Mouse (Mus musculus): ENCODE results near the gene Ddn.

Ddn gene

DNA sequence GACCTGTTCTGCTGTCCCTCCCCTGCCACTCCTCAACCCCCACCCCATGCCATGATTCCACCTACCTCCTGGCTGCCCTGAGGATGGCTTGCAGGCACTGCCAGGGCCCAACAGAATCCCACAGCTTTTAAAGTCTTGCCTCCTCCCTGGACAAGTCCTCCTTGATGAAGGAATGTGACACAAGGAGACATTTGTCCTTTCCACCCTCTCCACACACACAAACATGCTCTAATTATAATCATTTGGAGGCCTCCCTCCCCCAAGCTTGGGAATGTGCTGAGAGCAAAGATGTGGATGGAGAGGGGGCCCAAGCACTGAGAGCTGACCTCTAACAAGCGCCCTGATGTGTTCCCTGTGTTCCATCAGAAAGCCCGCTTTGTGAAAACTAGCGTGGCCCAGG, at the start of gene Ddn:
Gene Ddn (minus strand): TSS at position 101 of the 400 bp plus-strand sequence.
- in situ Hi-C loops (cut with MboI; ENCODE audit: unreplicated experiment in 2 of 2), result loop anchor here in 1 of 2 experiments (10.0 kb wide), 2 partner anchors 235 to 295 kb away; partner anchors contain the start of genes 4930415O20Rik and Ccnt1

DNA sequence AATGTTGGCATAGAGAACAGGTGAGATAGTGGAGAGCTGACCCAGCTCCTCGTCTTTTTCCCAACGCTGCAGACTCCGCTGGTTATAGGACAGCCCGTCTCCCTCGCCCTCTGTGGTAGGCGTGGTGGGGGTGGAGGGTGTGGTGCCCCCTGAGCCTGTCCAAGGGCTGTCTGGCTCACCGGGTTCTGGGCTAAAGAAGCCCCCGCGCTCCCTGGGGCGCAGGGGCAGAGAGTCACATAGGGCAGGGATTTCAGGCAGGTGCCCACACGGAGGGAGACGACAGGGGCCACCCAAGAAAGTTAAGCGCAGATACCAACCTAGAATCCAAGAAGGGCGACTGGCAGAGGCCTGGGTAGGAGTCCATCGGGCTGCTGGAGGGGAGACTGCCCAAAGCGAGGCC, 44.9 kb upstream of the Ddn start:
- in situ Hi-C loops (cut with MboI; ENCODE audit: unreplicated experiment in 2 of 2), result no loop called here

DNA sequence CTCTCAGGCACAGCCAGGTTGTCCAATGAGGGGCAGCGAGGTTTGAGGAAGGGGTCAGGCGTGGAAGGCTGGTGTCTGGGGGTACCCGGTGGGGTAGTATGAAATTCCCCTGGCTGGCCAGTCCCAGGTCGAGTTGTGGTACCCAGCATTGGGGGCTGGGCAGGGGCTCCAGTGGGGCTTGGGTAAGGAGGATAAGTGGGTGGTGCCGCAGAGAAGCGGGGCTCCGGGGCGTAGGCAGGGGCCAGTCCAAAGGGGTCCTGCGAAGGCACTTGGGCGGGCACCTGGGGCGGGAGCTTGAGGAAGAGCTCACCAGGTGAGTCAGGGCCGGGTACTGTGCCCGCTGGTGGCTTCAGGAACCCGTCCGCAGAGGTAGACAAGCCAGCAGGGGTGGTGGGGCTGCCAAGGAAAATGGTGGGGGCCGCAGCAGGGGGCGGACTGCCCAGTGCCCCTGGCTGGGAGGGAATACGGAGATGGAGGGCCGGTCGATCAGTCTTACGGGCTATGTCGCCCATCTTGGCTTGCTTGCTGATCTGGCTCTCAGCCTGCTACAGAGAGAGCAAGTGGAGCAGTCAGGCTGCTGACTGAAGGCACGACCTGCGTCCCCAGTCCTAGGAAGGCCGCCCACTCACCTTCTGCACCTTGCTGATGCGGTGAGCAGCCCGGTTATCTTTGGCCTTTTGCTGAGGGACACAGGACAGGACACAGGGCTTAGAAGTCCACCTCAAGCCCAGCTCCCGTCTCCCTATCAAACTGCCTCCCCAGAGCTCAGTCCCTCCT, 44.1 kb upstream of the Ddn start:
- in situ Hi-C loops (cut with MboI; ENCODE audit: unreplicated experiment in 2 of 2), result no loop called here

DNA sequence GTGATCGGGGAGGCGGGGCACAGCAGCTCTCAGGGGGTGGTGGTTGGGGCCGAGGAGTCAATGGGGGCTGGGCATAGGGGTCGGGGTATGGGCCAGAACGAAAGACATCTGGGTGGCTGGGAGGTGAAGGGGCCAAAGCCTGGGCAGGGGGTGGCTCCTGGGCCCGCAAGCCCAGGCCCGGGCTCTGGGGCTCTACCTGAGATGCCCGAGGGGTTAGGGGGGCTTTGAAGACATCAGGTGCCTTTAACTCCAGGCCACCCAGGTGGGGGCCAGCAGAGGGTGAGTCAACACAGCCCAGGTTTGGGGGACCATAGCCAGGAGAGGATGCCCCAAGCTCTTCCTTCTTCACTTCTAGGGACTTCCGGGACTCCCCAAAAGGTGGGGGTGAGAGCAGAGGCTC, 43.4 kb upstream of the Ddn start:
- in situ Hi-C loops (cut with MboI; ENCODE audit: unreplicated experiment in 2 of 2), result no loop called here

DNA sequence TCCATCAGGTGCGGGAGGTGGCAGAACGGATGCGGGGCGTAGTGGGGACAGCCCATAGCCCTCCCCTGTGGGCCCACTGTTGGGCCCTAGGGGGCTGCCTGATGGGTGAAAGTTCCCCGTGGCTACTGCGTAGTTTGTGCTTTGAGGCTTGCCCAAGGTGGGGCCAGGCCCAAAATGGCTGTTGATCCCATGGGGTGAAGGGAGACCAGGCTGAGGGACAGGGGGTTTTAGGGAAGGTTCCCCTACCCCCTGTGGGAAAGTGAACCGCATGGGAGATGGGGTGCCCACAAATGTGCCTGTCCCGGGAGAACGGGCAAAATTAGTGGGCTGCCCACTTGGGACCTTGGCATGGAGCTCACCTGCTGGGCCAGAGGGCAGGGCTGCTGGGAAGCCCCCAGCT, 42.8 kb upstream of the Ddn start:
- in situ Hi-C loops (cut with MboI; ENCODE audit: unreplicated experiment in 2 of 2), result no loop called here

DNA sequence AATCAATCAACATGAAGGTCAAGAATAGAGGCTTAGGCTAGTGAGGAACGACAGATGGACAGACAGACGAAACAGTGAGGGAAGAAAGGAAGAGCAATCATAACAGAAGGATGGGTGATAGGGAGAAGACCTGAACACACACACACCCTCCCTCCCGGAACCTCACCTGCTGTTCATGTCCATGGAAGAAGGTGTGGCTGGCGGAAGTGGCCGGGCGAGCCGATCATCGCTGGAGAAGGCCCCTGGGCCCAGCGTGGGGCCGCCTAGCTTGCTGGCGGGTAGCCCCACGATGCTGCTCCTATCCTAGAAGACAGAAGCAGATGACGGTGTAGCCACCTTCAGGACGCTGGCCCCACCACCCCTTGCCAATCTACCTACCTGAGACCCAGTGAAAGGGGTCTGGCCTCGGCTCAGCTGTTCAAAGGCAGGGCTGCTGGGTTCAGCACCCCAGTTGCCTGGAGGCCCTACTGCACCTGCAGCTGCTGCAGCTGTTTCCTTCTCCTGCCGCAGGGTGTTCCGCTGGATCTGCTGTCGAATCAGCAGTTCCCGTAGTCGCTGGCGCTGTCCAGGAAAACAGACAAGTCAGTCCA, 42.0 kb upstream of the Ddn start:
- in situ Hi-C loops (cut with MboI; ENCODE audit: unreplicated experiment in 2 of 2), result no loop called here

DNA sequence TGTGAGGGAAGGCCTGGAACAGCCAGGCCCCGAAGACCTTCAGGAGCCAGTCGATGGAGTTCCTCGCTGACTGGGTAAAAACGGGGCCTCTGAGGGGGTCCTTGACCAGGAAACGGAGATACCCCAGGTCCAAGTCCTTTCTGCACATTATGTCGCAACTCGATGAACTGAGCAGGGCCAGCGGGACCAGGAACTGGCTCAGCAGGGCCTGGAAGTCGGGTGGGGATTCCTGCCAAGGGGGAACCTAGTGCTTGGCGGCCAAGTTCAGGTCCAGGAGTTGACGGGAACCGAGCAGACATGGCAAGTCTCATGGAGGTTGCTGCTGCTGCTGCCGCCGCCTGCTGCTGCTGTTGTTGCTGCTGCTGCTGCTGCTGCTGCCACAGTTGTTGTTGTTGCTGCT, 41.4 kb upstream of the Ddn start:
- in situ Hi-C loops (cut with MboI; ENCODE audit: unreplicated experiment in 2 of 2), result no loop called here

DNA sequence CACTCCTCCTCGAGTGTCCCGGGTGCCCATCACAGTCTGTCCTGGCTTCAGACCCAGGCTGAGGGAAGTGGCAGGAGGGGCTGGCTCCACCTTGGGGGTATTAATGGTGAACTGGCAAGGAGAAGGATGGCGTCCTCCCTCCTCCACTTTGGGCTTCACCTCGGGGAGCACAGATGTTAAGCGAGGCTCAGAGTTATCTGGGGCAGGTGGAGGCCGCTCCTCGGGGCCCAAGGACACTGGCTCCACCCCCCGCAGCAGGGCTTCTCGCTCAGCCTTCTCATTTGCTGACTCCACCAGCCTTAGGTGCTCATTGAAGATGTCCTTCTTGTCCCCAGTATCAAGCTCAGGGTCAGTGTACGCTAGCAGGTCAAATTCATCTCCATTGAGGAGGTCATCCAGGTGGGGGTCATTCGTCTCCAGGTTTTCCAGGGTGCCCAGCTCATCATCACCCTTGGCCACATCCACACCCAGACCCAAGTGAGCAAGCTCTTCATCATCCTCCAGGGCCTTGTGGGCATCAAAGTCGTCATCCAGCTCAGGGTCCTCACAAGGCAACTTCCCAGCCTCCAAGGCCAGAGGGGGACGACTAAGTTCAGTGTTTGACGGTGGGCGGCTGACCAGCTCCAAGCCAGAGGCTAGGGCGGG, 40.8 kb upstream of the Ddn start:
- in situ Hi-C loops (cut with MboI; ENCODE audit: unreplicated experiment in 2 of 2), result no loop called here

DNA sequence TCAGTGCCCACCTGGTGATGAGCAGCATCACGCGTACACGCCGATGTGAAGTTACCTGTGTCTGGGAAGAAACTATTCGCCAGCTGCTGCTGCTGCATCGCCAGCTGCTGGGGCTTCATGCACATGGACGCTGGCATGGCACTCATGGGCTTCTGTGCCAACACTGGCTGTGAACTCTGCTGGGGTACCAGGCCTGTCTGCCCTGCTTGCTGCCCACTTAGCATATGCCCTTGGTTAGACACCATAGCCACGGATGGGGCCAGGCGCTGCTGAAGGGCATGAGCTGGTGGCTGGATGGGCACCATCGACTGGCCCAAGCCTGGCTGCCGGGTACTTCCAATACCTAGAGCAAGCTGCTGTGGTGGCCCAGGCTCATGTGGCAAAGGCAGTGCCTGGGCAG, 39.9 kb upstream of the Ddn start:
- in situ Hi-C loops (cut with MboI; ENCODE audit: unreplicated experiment in 2 of 2), result no loop called here

DNA sequence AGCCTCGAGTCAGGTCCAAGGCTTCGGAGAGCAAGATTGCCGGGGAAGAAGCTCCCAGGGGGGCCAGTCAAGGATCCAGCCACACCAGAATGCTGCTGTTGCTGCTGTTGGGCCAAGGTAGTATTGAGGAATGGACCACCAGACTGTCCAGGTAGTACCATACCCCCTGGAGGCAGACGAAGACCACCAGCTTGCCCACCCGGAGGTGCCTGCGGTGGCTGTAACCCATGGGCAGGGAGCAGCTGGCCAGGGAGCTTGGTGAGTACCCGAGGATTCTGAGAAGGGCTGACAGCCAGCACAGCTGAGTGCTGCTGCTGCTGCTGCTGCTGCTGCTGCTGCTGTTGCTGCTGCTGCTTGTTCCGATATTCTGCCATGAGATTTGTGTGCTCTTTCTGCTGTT, 36.9 kb upstream of the Ddn start:
- in situ Hi-C loops (cut with MboI; ENCODE audit: unreplicated experiment in 2 of 2), result no loop called here

DNA sequence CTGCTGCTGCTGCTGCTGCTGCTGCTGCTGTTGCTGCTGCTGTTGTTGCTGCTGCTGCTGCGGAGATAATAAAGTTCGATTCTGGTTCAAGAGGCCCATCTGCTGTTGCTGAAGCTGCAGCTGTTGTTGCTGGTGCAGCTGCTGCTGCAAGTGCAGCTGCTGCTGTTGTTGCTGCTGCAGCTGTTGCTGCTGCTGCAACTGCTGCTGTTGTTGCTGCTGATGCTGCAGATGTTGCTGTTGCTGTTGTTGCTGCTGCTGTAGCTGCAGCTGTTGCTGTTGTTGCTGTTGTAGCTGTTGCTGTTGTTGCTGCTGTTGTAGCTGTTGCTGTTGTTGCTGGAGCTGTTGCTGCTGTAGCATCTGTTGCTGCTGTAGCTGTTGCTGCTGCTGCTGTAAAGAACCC, 35.9 kb upstream of the Ddn start:
- in situ Hi-C loops (cut with MboI; ENCODE audit: unreplicated experiment in 2 of 2), result no loop called here

DNA sequence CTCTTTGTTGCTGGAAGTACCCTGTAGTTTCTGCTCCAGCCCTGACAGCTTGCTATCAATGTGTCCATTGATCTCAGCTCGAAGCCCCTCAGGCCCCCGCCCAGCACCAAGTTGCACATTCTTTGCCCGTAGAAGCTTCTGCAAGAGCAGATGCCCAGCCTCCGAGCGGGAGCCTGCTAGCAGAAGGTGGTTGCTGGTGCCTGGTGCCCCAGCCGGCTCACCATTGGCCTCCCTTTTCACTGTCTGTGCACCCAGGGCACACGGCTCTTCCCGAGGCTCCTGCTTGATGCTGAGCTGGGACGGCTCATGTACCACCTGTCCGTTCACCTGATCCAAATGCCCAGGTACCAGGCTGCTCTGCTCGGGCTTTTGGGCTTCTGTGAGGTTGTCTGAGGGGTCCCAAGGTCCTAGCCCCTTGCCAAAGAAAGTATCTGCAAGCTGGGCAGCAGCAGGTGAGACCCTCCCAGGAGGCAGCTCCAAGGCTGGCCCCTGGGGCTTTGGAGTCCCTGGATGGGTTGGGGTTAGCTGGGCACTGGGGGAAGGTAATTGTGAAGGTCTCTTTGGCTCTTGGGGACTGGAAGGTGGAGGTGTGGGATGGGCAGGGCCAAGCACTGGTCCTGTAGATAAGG, 34.4 kb upstream of the Ddn start:
- in situ Hi-C loops (cut with MboI; ENCODE audit: unreplicated experiment in 2 of 2), result no loop called here

DNA sequence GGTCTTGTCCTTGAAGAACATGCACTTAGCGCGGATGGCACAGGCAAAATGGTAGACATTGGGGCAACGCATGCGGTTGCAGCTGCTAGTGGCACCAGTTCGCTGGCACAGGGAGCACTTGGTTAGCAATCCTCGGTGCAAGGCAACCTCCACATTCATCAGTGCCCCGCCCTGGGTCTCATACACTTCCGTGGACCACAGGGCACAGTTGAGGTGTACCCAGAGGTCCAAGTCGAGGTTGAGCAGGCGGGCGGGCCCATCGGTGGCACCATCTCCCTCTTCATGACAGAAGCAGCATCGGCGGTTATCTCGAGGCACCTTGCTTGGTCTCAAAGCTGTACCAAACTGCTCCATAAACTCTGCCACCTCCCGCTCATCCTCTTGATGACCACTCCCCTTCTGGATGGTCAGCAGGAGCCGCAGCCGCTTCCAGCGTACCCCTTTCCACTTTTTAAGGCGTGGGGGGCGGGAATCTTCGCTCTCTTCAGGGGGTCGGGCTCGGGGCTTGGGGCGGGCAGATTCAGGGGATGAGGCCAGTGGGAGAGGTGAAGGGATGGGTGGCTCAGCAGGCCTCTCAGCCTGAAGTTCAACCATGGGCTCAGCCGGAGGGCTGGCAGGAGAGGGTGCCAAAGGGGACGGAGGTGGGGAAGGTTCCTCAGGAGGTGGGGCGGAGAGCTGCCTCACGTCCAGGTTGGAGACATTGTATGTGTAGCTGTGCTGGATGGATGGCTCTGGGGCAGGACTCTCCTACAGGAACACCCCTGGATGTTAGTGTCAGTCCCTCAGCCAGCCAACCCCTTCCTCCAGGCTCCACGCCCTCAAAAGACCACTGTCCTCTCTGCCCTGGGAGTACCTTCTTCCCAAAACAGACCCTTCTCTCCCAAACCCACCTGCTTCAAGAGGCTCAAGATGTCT, 30.6 kb upstream of the Ddn start:
- in situ Hi-C loops (cut with MboI; ENCODE audit: unreplicated experiment in 2 of 2), result no loop called here

DNA sequence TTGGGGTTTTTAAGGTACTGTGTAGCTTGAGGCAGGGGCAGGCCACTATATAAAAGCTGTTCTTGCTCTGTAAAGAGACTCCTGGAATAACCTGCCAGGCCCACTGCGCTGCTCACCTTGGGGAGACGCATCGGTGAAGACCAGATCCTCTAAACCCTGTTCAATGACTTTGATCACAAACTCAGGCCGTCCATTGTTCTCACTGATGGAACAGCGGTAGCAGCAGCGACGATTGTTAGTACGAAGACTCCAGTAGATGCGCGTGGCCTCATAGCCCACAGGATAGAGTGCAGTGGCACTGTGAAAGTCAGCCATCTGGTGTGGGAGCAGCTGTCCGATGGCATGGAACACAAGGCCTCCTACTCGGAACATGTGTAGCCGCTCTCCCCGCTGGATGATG, 29.9 kb upstream of the Ddn start:
- in situ Hi-C loops (cut with MboI; ENCODE audit: unreplicated experiment in 2 of 2), result no loop called here

DNA sequence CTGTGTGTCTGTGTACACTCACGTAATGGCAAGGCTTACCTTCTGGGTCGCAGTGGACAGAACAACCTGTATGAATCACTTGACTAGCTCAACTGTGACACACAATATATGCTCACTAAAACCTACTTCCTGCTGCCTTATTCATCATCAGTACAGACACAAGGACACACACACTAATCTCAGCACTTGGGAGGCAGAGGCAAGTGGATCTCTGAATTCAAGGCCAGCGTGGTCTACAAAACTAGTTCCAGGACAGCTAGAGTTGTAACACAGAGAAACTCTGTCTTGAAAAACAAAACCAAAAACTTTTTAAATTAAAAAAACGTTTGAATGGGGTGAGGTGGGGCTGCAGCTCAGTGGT, 28.4 kb upstream of the Ddn start:
- in situ Hi-C loops (cut with MboI; ENCODE audit: unreplicated experiment in 2 of 2), result no loop called here

DNA sequence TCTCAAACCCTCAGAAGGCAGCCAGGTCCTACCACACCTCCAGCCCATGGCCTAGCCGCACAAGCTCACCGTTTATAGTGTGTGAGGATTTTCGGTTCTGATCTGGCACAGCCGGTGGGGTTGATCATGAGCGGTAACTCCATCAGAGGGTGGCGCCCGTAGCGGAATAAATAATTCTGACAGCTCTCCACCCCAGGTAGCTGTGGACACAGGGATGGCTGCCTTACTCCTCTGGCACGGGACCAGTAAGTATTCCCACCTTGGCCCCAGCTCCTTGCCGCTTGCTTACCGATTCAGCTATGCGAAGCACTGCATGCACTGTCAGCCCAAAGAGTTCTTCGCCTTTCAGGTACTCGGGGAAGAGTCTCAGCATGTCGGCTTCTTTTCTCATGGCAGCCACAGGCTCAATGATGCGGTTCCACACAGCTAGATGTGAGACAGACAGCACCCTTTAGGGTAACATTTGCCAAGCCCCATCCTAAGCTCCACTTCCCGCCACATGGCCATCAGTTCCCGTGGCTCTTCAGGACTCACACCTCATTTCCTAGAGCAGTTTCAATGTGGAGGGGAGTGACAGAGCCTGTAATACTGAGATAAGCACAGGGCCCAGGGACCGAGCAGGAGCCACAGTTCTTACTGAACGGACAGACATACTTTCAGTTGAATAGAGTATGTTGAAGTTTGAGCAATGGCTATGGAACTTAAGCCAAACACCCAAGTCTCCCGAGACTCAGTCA, 27.9 kb upstream of the Ddn start:
- in situ Hi-C loops (cut with MboI; ENCODE audit: unreplicated experiment in 2 of 2), result no loop called here

DNA sequence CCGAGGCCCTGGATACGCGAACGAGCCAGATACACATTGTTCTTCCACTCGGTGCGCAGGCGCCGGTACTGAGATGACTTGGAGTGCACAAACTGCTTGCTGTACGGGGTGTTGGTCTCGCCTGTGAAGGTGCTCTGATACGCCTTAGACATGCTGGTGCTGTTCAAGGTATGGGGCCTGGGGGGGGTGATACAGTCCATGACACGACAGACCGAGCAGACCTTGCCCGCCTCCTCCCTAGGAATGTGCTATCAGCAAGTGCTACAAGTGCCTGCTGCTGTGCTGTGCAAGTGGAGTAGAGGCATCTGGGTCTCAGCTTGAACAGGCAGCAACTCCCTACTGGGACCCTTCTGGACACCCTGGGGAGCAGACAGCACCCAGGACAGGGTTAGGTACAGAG, 26.0 kb upstream of the Ddn start:
- in situ Hi-C loops (cut with MboI; ENCODE audit: unreplicated experiment in 2 of 2), result no loop called here

DNA sequence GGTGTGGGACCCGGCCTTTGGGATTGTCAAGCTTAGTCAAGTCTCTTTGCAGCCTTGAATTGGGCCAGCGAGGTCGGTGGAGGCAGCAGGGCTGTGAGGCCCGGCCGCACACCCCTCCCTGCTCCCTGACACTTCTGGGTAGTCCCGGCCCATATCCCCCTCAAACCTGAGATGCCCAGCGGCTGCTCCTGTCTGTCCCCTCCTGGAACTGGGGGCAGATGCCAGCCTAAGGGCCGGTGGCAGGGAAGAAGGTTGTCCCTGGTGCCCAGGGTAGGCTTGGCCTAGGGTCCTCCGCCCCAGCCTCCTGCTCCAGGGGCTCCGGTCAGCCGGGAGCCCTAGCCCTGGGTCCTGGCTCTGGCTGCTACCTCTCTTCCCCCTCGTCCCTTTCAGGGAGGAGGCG, 24.8 kb upstream of the Ddn start:
- in situ Hi-C loops (cut with MboI; ENCODE audit: unreplicated experiment in 2 of 2), result no loop called here

DNA sequence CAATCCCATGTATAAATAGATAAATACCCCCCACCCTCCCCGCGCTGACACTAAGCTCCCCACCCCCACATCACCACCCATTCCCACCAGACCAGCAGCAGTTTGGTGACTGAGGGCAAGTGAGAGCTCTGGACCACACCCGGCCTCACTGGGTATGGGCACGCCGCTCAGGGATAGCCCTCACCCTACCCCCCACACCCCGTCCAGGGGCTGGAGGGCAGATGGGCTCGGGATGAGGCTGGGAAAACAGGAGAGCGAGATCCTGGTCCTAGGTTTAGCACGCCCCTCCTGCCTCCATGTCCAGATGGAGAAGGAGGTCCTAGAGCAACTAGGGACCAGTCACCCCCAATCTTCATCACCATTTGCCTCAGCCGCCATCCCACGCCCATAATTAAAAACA, 24.0 kb upstream of the Ddn start:
- in situ Hi-C loops (cut with MboI; ENCODE audit: unreplicated experiment in 2 of 2), result no loop called here

Data from v-Abl transformed pro-B cells (cell line).